Mouse (Mus musculus) cerebellum, adult 18-20 months (tissue): ENCODE measurements around the gene Txk.

Source experiments
- DNase-seq, 2 experiments: peaks; one replicate each; pipeline ENCODE4 v3.0.0; 2021

The Txk gene

DNA sequence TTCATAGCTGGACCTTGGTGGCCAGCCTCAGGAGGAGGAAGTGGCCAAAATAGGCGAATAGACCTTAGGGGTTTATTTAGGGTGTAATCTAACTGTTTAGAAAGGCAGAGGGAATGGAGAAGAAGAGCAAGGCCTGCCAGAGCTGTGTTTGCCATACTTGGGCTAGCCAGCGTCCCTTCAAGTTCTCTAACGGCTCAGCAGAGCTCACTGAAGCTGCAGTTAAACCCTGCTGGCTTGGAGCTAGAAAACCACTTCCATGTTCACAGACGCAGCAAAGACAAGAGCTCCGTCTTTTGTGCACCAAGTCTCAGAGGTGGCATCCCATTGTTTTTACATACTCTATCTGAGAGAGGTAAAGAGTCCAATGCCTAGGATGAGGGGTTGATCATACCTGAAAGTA is 2.4 kb downstream of the Txk start:
- DNase-seq = no peak

DNA sequence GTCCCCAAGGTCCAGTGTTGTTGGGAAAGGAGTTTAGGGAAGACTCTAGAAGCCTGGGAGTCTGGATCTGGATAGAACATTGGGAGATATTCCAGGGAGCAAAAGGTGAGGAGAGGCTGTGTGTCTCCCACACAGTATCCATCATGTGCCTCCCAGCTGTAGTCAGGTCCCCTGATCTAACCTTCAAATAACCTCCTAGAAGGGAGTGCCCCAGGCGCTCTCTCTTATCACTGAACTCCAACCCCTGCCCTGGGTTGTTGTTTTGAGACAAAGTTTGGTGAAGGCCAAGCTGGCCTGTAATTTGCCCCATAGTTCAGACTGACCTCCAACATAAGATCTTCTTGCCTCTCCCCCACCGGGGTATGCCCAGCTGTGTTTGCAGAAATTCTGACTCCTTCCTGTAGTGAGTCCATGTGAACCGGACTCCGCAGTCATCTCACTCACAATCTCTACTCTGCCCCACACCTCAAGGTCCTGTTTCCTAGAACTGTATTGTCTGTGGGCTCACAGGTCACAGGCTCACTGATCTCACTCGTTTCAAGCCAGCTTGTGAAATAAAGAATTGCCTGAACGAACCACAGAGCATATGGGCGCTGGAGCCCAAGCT is 3.8 kb downstream of the Txk start:
- DNase-seq = no peak

DNA sequence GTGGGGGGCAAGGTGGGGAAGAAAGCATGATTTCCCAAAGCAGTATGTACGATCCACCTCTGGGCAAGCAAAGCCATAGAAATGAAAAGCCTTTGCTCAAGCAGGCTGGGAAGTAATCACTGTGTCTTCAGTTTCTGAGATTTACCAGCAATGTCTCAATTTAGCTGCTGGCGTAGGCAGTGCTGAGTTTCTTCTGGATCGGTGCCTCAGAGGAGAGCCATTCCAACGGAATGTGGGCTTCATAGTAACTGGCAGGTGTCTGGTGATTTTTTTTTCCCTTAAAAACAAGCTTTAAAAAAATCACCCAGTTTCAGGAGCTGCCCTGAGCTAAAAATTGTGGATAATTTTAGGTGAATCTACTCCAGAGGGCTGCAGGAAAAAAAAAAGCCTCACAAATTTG is 5.2 kb downstream of the Txk start:
- no peak for DNase-seq

DNA sequence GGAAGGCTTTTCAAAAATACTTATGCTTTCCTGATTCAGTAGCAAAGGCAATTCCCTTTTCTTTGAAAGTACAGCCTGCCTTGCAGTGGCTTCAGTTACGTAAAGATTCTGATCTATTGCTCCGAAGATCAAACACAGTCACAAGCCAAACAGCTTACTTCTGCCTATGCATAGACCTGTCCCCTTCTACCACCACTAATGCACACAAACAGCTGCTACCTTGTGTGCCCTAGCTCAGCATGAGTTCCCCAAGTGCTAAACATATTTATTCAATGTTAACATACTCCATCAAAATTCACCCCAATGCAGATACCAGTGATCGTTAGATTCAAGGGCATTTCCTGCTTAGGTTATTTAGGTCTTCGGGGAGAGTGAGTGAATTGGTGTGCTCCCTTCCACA is 6.1 kb downstream of the Txk start:
- DNase-seq = no peak

GRCm38 (mm10) chr5:72743103-72743502 is 9.5 kb downstream of the Txk start:
- DNase-seq = no peak

DNA sequence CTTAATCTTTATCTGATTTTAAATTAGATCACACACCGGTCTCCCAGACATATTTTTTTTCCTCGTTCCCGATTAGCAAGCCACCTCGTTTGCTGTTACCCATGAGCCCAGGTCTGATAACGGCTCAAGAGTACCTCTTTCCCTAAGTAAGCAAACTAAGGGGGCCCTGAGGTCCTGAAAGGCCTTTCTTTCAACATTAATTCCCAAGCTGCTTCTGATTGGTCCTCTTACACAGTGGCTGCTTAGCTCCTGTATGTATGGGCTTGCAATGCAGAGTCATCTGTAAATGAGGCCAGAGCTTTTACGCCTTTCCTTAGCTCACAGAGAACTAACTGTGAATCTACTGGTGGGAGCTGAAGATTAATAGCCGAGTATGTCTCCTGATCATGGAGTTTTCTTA is 15.7 kb downstream of the Txk start:
- no peak for DNase-seq

DNA sequence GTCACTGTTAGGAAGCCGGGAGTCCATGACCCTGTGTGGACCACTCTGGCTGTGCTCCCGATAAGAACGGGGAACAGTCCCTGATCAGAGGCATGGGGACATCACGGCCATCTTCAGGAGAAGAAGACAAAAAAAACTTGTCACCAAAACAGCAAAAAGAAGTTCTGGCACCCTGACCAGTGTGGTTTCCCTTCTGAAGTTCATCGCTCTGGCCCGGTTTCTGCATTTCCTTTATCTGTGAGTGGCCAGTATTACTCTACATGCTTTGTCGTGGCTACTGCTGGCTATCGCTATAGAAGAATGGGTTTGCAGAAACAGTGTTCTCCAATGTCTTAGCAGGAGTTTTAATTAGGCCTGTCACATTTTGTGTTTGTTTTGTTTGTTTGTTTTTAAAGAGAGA is 16.1 kb downstream of the Txk start:
- no peak for DNase-seq

GRCm38 (mm10) chr5:72735763-72736162 is 16.8 kb downstream of the Txk start:
- no peak for DNase-seq

DNA sequence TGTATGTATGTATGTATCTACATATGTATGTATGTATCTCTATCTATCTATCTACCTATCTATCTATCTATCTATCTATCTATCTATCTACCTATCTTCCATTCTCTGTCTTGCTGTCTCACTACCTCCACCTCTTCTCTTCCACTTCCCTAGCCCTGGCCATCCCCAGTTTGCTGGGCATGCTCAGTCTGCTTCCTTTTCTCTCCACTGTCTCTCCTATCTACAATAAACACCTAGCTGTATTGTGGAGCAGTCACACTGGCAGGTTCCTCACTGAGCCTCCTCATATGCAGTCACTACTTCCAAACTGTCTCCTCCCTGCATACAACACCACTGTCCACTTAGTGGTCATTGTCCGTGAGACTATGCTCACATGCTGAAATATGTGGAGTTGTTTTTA is 19.7 kb downstream of the Txk start:
- no peak for DNase-seq

DNA sequence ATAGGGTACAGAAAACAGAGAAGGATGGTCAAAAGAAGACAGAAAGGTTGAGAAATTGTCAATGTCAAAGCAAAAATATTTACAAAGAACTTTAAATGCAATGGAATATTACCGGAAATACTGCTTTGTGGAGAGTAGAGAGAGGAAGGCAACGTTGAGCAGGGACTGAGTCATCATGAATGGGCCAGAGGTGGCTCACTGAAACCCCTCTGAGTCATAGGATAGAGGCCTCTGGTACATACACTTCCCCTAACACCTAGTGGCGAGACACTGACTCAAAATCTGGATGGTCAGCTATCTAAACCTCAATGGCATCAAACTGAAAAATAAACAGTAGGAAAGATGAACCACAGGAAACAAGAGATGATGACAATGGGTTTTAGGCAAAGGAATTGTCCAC is 27.2 kb downstream of the Txk start:
- no peak for DNase-seq

DNA sequence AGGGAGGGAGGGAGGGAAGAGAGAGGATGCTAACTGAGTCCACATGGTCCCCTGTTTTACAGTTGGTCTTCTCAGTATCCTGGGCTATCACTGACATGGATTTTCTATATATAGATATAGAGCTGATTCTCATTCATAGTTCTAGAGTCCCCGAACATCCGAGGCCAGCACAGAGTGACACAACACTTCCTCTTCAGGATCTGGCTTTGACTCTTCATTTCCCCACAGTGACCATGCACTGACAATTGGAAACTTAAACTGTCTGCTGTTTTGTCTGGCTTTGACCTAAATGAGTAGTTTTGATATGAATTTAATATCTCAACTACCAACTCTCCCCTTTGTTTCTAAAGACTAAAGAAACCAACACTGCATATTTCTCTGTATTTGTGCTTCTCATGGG is 29.1 kb downstream of the Txk start:
- no peak for DNase-seq

DNA sequence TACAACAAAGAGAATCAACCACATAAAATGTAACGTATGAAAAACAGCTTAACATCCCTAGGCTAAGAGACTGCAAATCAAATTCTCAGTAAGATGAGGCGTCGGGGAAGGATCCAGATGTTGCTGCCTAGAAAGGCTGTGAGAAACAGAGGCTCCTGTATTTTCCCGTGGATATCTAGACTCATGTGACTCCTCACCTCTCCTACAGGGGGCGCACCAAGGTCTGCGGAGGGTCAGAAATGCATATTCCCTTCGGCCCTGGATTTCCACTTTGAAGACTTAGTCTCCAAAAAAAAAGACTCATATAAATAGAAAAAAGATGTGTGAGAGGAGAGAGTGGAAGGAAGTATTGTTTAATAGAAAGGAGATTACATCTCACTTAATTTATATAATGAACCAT is 32.0 kb downstream of the Txk start:
- no peak for DNase-seq

DNA sequence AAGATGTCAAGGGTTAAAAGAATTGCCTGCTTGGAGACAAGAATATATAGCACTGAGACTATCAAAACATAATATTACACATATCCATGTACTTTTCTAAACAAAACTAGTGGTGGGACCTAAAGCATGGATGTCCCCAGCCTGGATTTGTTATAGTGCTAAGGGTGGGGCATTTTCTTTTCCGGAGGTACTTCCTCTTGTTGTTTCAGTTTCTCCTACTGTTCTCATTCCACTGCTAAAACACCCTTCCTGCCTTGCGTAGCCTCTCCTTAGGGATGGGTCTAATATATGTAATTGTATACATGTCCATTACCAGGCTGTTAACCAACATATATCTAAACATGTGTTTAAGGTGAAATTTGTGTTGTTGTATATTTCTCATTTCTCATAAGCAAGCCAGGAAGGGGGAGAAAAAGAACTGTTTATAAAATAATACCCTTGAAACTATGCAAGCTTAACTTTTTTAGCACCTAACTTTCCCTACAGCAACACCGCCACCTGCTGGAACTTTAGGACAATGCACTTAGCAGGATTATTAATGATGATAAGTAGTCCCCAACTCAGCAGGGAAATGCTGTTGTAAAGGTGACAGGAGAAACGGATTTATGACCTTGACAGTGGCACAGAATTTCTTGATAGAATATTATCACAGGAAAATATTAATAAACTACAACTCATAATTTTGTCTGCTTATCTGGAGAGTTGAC is 41.9 kb downstream of the Txk start:
- peak; percentile 34 to 46 for DNase-seq

DNA sequence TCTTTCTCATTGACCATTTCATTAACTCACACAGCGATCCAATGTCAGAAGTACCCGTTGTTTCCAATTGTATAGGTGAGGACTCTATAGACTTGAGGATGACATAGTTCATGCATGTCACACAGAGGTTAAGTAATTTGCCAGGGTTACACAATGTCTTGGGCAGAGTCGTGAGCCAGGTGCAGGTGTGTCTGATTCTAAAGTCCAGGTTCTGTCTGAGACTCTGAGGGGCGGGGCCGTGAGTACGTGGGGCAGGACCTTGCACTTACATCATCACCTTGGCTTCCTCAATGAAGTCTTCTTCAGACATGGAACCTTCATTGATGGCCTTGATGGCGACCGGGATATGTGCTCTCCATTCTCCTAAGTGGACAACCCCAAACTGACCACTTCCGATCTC is 42.6 kb downstream of the Txk start:
- no peak for DNase-seq

- no peak for DNase-seq
Observed at GRCm38 (mm10) chr5:72709451-72709850, 43.1 kb downstream of the Txk start.

GRCm38 (mm10) chr5:72706722-72707121 is 45.9 kb downstream of the Txk start:
- DNase-seq = no peak

DNA sequence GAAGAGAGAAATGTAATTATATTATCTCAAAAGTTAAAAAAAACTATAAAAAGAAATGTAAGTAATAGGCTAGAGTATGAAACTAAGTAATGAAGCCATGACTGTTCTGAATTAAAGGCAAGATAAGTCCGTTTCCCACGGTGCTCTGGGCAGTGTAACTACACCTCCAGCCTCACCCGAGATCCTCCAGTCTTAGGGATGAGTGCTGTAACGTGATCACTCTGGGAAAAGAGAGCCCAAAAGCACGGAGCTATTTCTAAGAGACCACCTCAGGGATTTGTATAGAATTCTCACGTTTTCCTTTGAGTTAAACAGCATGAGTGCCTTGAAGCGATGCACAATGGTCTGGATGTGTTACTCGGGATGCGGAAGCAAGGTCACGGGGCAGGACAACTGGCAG is 46.5 kb downstream of the Txk start:
- DNase-seq = no peak

- DNase-seq = no peak
Observed at GRCm38 (mm10) chr5:72702202-72702601, 50.4 kb downstream of the Txk start.

DNA sequence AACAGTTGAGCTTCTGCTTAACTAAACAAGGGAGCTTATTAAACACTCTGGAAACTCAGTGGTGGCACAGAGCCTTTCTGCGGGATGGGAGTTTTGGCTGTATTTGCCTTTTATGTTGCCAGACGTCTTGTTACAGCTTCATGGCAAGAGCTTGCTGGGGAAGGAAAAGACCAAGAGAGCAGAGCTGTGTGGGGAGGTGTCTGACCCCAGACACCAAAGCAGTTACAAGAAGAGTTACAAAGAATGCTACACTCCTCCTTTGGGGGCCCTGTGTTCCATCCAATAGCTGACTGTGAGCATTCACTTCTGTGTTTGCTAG is 53.1 kb downstream of the Txk start:
- no peak for DNase-seq

DNA sequence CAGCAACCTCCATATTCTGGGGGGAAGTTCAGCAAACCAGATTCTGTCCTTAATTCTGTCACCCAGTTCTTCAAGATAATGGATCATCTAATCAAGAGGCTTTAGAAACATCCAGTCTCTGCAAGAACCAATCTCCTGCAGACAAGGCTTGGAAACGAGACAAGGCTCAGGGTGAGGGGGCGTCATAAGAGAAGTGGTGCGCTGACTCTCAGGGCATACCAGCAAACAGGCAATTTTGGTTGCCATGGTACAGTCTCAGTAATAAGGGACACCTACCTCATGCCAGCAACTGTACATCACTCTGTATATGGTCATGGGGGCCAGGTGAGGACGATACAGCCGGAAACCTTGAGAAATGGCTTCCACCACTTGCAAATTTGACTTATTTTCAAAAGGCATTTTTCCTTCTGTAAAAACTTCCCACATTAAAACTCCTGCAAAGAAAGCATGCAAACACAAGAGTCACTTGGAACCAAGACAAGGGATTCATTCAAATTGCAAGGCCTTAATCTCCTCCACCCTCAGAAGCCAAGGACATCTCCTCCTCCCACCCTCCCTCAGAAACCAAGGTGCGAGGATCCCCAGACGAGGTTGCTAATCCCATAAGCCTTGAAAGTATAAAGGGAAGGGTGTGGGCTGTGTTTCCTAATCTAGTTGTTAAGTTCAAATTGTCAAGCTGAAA is 53.6 kb downstream of the Txk start:
- no peak for DNase-seq

DNA sequence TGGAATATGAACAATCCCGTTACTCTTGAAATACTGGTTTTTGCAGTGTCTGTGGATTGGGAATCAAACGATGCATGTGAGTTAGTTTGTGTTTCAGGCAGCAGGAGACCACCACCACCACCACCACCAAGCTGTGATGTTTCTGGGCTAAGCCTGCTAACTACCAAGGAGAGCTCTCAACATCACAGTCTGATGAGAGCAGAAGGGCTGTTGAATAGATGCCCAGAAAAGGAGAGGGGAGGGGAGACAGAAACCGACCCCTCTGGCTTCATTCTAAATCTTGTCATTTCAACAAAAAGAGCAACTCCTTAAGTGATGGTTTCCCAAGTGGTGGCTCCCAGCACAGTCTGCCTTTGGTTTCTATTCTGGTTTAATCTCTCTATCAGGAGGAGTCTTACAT is 54.2 kb downstream of the Txk start:
- no peak for DNase-seq

DNA sequence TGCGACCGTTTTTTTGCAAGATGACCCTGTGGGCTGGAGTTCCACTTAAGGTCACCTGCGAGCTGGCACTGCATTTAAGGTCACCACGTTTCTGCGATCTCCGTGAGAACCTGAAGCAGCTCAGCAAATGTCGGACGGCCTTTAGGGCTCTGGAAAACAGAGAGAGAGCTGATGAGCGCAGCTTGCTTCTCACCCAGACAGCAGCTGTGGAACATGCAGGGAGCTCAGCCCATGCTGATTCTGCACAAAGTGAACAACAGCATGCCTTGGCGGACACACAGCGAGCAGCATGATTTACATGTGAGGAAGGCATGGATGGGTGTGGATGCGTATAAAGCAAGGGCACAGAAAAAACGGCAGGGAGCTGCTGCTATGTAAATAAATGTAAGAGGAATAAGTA is 56.1 kb downstream of the Txk start:
- DNase-seq = no peak

- DNase-seq = no peak
Observed at GRCm38 (mm10) chr5:72694684-72695083, 57.9 kb downstream of the Txk start.

GRCm38 (mm10) chr5:72690516-72690915 is 62.1 kb downstream of the Txk start:
- no peak for DNase-seq

DNA sequence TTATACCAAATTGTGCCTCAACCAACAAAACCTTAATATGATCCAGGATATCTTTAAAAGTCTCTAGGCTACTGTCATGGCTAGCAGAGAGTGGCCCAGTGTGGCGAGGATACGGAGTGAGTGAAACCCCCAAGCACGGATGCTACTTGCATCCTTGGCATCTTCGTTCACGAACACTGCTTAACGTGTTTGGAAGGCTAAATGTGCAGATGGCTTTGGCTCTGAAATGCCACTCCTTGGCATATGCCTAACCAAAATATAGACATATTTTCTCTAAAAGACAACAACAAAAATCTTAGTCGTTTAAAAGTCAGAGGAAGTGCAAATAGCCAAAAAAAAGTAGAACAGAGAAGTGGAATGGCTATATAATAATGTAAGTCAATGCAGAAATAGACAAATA is 63.0 kb downstream of the Txk start:
- DNase-seq = no peak
